Mouse (Mus musculus) liver, embryonic 14.5 days (tissue): ENCODE data around the gene Gabrb3. TPM values are rescaled to one million over a fixed set of nuclear protein-coding genes. Genes with fewer than 3 reads are reported as not detected.

Experiments used
- ATAC-seq: fragments of 200-750 bp; cut with Nextera tagmentation; 2 replicates; pipeline ENCODE4 v1.8.0; 2017; ENCODE audit warnings: moderate number of reproducible peaks, mild to moderate bottlenecking, moderate library complexity; ENCODE audit not compliant: insufficient read depth
- DNase-seq, 3 experiments: peaks; one replicate each; pipeline ENCODE4 v3.0.0-alpha.2; 2012 to 2013; ENCODE audit warnings: low read depth in 3 of 3, low spot score in 3 of 3
- H3K27ac ChIP-seq: fragments of 300-500 bp; sonication (generic); 2 replicates; pipeline ENCODE4 v1.5.1; 2014; ENCODE audit warnings: moderate library complexity, mild to moderate bottlenecking, control low read depth, inconsistent platforms
- H3K27me3 ChIP-seq: fragments of 300-500 bp; sonication (generic); 2 replicates; pipeline ENCODE4 v1.6.1; 2014; ENCODE audit warnings: mild to moderate bottlenecking, low read length, moderate library complexity; ENCODE audit not compliant: control insufficient read depth, insufficient read depth
- H3K36me3 ChIP-seq: fragments of 300-500 bp; sonication (generic); replicated peaks from 2 replicates; pipeline ENCODE4 v1.6.1; 2014; ENCODE audit warnings: low read depth; ENCODE audit not compliant: control insufficient read depth, insufficient read depth
- H3K4me1 ChIP-seq, 2 experiments: fragments of 200-500 bp in 1 of 2; fragments of 300-500 bp in 1 of 2; sonication (generic) in 1 of 2; replicated peaks; 2 replicates each; pipeline ENCODE4 v1.6.1; 2012 to 2014; ENCODE audit warnings: antibody characterized with exemption in 1 of 2, inconsistent platforms in 1 of 2, low read length in 1 of 2; ENCODE audit not compliant: control insufficient read depth in 2 of 2, insufficient read depth in 2 of 2
- H3K4me2 ChIP-seq: fragments of 300-500 bp; sonication (generic); 2 replicates; pipeline ENCODE4 v1.6.1; 2014; ENCODE audit warnings: low read depth, mild to moderate bottlenecking, control low read depth, moderate library complexity
- H3K4me3 ChIP-seq, 2 experiments: fragments of 200-500 bp in 1 of 2; fragments of 300-500 bp in 1 of 2; sonication (generic) in 1 of 2; 2 replicates each; pipeline ENCODE4 v1.5.1; 2012 to 2014; ENCODE audit warnings: low read depth in 2 of 2, low read length in 2 of 2, mild to moderate bottlenecking in 2 of 2, control low read depth in 1 of 2, inconsistent platforms in 1 of 2, moderate library complexity in 1 of 2; ENCODE audit not compliant: insufficient read depth in 1 of 2
- H3K9ac ChIP-seq: fragments of 300-500 bp; sonication (generic); replicated peaks from 2 replicates; pipeline ENCODE4 v1.6.1; 2014; ENCODE audit warnings: mild to moderate bottlenecking, control low read depth, moderate library complexity
- H3K9me3 ChIP-seq: fragments of 300-500 bp; sonication (generic); 2 replicates; pipeline ENCODE4 v1.6.1; 2016; ENCODE audit warnings: low read length, mixed read lengths; ENCODE audit not compliant: control insufficient read depth
- CTCF ChIP-seq: IDR thresholded peaks from 2 replicates; pipeline ENCODE4 v1.5.1; 2016; ENCODE audit warnings: antibody characterized with exemption, low read depth, control low read depth
- EP300 ChIP-seq: IDR thresholded peaks from 2 replicates; pipeline ENCODE4 v1.6.1; 2016; ENCODE audit warnings: antibody characterized with exemption, low read depth
- WGBS: fragments of 180-500 bp; shearing (Covaris S2); extraction: QIAGEN DNeasy Blood & Tissue Kit; methylation state at CpG from one replicate; pipeline ENCODE4 v1.1.7; 2014; ENCODE audit not compliant: insufficient replicate concordance; 5-methylcytosine and 5-hydroxymethylcytosine counted together
- polyA plus RNA-seq, 2 experiments: library from polyadenylated mRNA; depleted of rRNA in 1 of 2; stranded (reverse) in 1 of 2; unstranded in 1 of 2; fragments of >200 nt; fragmentation: Nextera tagmentation in 1 of 2; extraction: Ambion mirVana in 1 of 2; gene quantifications; 2 replicates each; pipeline versions ENCODE4 v1.2.1 to v1.2.3; 2012 to 2014

Gene Gabrb3
- polyA plus RNA-seq, 2 experiments = 0.02 TPM; not detected in 1

DNA sequence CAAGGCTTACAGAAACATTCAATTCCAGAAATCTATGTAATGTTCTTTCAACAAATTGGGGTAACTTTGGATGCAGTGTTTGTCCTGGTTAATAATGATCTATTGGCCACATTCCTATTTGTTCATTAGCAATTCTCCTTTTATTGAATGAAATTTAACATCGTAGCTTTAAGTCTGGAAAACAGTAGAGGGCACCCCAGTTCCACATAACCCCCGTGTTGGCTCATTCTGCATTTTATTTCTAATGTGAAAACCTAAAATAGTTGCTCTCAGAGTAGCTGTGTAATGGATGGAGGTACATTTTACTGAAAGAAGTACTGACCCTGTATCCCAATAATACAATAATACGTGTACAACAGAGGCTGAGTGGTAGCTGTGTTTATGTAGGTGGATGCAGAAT is 93.5 kb downstream of the Gabrb3 start:
- ATAC-seq (no peak), DNase-seq (no peak)
- H3K4me1 ChIP-seq = no peaks in the 10 kb centered on the region
- 24% methylated on average over 3 of the region's 3 CpGs for WGBS
- no peaks in the 10 kb centered on the region for H3K36me3 ChIP-seq
- no peak overlapping the region for H3K4me2 ChIP-seq
- no peak overlapping the region for H3K27ac ChIP-seq
- peaks cover 26% of the 10 kb centered on the region for H3K27me3 ChIP-seq
- H3K4me3 ChIP-seq = no peak overlapping the region
- H3K9me3 ChIP-seq = no peaks in the 10 kb centered on the region
- no peak for TF ChIP-seq CTCF
- no peak for TF ChIP-seq EP300
- H3K9ac ChIP-seq = no peak overlapping the region

DNA sequence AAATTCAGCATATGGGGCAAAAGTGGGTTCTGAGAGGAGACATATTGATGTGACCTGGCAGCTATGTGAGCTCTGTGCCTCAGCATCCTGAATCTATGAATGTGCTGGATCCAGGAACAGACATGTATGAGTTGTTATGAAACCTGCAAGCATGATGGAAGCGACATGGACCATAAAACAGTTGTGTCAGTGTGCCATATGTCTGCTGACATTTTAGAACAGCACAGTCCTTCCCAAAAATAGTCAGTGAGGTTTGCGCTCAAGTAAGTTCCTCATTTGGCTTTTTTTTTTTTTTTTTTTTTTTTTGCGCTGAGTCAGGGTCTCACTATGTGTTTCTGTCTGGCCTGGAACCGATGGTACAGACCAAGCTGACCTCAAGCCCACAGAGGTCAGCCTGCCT is 110.0 kb downstream of the Gabrb3 start:
- DNase-seq (no peak), ATAC-seq (no peak)
- TF ChIP-seq CTCF = no peak
- no peak for TF ChIP-seq EP300
- H3K4me1 ChIP-seq = no peaks in the 10 kb centered on the region
- H3K9me3 ChIP-seq = no peaks in the 10 kb centered on the region
- no peak overlapping the region for H3K9ac ChIP-seq
- 22% methylated on average over 4 of the region's 4 CpGs for WGBS
- no peak overlapping the region for H3K4me3 ChIP-seq
- no peaks in the 10 kb centered on the region for H3K27me3 ChIP-seq
- H3K4me2 ChIP-seq = no peak overlapping the region
- H3K36me3 ChIP-seq = no peaks in the 10 kb centered on the region
- H3K27ac ChIP-seq = no peak overlapping the region

DNA sequence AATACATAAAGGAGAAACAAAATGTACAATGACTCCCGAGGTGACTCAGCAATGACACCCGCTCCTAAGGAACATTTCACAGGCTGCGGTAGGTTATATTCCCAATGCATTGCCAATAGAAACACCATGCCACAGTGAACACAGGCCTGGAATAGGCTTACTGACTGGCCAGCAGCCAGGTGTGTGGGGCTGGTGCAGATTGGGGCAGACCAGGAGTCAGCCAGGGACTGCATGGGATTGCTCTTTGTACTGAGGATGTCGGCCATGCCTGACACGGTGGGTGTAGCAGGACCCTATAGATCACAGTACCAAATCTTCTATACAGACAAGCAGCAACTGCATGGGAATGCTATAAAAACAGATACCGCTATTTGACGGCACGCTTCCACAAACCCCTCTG is 110.5 kb downstream of the Gabrb3 start:
- TF ChIP-seq EP300 = no peak
- no peak for TF ChIP-seq CTCF
- no peak overlapping the region for H3K9ac ChIP-seq
- H3K9me3 ChIP-seq = no peaks in the 10 kb centered on the region
- H3K36me3 ChIP-seq = no peaks in the 10 kb centered on the region
- no peak overlapping the region for H3K4me2 ChIP-seq
- H3K4me3 ChIP-seq = no peak overlapping the region
- ATAC-seq (no peak), DNase-seq (no peak)
- no peaks in the 10 kb centered on the region for H3K4me1 ChIP-seq
- WGBS = 77% methylated on average over 8 of the region's 8 CpGs
- no peak overlapping the region for H3K27ac ChIP-seq
- H3K27me3 ChIP-seq = no peaks in the 10 kb centered on the region

DNA sequence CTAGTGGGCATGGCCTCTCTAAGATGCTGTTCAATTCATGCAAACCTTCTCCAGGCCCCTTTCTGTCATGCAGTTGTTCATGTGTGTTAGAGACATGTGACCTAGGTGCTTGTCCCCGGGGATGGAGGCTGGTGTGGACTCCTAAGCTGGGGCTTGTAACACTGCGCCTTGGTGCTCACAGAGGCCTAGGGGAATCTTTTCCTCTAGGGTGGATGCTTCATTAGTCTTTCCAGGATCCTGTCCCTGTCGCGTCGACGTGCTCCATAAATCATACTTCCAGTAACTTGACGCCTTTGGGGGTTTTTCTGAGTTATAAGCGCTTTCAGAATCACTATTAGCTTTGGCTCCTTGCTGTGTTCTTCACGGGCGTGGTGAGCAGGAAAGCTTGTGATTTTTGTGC is 113.2 kb downstream of the Gabrb3 start:
- TF ChIP-seq EP300 (no peak), CTCF (no peak)
- H3K9ac ChIP-seq = no peak overlapping the region
- ATAC-seq = no peak
- H3K9me3 ChIP-seq = no peaks in the 10 kb centered on the region
- no peak overlapping the region for H3K4me3 ChIP-seq
- H3K4me1 ChIP-seq = no peaks in the 10 kb centered on the region
- DNase-seq = no peak
- 62% methylated on average over 10 of the region's 10 CpGs for WGBS
- H3K36me3 ChIP-seq = no peaks in the 10 kb centered on the region
- H3K4me2 ChIP-seq = no peak overlapping the region
- H3K27me3 ChIP-seq = no peaks in the 10 kb centered on the region
- no peak overlapping the region for H3K27ac ChIP-seq

DNA sequence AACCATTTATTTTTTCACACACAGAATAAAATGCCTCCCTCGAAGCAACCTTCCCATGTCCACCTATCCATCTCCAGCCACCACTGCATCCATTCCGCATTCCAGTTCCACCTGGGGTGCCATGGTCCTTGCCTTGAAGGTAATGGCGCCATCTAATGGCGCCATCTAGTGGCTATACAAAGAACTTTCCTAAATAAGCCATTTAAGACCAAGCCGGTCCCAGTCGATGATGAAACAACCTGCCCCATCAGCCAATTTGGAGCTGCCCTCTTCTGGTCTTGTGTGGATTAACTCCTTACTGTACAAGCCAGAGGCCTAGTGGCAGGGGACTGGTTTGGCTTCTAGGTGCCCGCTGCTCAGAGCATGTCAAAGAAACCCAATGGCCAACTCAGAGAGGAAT is 119.1 kb downstream of the Gabrb3 start:
- H3K27ac ChIP-seq = no peak overlapping the region
- H3K9ac ChIP-seq = no peak overlapping the region
- no peak overlapping the region for H3K4me3 ChIP-seq
- H3K36me3 ChIP-seq = no peaks in the 10 kb centered on the region
- H3K4me1 ChIP-seq = no peaks in the 10 kb centered on the region
- ATAC-seq (no peak), DNase-seq (no peak)
- H3K4me2 ChIP-seq = no peak overlapping the region
- WGBS = 15% methylated on average over 7 of the region's 7 CpGs
- H3K27me3 ChIP-seq = no peaks in the 10 kb centered on the region
- H3K9me3 ChIP-seq = no peaks in the 10 kb centered on the region
- TF ChIP-seq CTCF (peak; percentile 70), EP300 (no peak)
